Comparison of ENCODE assay signal across 9 mouse cellular contexts in the genomic region with DNA sequence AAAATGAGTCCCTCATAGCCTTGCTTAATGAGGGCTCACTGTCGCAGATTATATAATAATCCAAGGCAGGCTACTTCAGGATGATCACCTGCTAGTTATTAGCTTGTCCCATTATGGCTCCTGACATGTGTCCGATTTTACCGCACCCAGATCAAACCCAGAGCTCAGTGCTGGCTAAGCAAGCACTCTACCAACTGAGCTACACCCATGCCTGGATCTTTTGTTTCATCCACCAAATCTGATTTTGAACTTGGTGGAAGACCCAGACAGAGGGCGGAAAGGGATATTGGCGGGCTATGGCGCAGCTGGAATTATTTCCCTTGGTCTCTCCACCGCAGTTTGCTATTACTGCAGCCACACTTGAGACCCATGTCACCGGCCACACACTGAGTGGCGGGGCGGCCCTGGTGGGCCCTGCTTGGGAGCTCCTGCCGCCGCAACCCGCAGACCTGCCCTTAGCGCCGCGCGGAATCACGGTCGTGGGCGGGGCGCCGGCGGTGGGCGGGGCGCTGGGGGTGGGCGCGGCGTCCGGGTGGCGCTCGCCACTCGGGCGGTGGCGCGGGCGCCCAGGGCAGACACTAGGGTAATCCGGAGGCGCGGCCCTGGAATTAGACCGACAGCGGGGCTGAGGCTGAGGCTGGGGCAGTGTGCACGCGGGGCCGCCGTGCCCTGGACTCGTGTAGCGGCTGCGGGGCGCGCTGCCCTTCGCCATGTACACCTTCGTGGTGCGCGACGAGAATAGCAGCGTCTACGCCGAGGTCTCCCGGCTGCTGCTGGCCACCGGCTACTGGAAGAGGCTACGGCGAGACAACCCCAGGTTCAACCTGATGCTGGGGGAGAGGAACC. TPM values are rescaled to one million over a fixed set of nuclear protein-coding genes. Genes with fewer than 3 reads are reported as not detected.
DNase-seq lines count a peak whose midpoint lies in the region; ATAC-seq and TF ChIP-seq lines count a peak whose summit lies in the region.
"Had no signal": no experiment of that assay in that cellular context is flagged by ENCODE, and none has a peak within 500 bp of the region (broad histone marks: within the 10 kb centered on the region; RNA-seq: fewer than 3 reads in every experiment).

A gene (plus strand): TSS at position 506 of the 846 bp plus-strand sequence.

- no peak for TF ChIP-seq CTCF in bone marrow macrophage, adult 2 months (IDR thresholded peaks at IDR 0.05; ENCODE audit: low read depth, low read length)
- TF ChIP-seq CTCF in kidney, adult 2 months (conservative IDR thresholded peaks at IDR 0.05; ENCODE audit: insufficient read depth, insufficient read length, low read depth, low read length): no peak

- H3K9me3 ChIP-seq in embryonic facial prominence, embryonic 14.5 days (ENCODE audit: control insufficient read depth, low read length): no peaks in the 10 kb centered on the region
- H3K9me3 ChIP-seq in limb, embryonic 14.5 days (ENCODE audit: control insufficient read depth, low read length): no peaks in the 10 kb centered on the region
- H3K9me3 ChIP-seq in midbrain, embryonic 15.5 days: no peaks in the 10 kb centered on the region

- H3K9ac ChIP-seq in embryonic facial prominence, embryonic 14.5 days (ENCODE audit: low read depth, low read length): peak within 1 kb of the TSS; percentile 72
- H3K9ac ChIP-seq in limb, embryonic 14.5 days (ENCODE audit: low read depth, low read length, severe bottlenecking): peak within 1 kb of the TSS; percentile 74
- peak within 1 kb of the TSS; percentile 77 for H3K9ac ChIP-seq in midbrain, embryonic 15.5 days

- no peaks in the 10 kb centered on the region for H3K36me3 ChIP-seq in embryonic facial prominence, embryonic 14.5 days (ENCODE audit: control insufficient read depth, insufficient read depth, low read length)
- H3K36me3 ChIP-seq in kidney, adult 2 months (ENCODE audit: control insufficient read depth, insufficient read depth, low read length): no peaks in the 10 kb centered on the region
- peaks cover 11% of the 10 kb centered on the region; the same call in 1 of the 2 replicates for H3K36me3 ChIP-seq in limb, embryonic 14.5 days (ENCODE audit: control insufficient read depth, insufficient read depth, low read length)
- no peaks in the 10 kb centered on the region for H3K36me3 ChIP-seq in midbrain, embryonic 15.5 days (replicated peaks)
- H3K36me3 ChIP-seq: G1E had no signal

- peak; percentile 80 to 85 for DNase-seq in B cell, adult 2 months
- DNase-seq in embryonic facial prominence, embryonic 14.5 days (ENCODE audit: low spot score): peak; percentile 80
- peak; percentile 65 for DNase-seq in heart, adult 8-10 months (ENCODE audit: low spot score)
- peak; percentile 87 for DNase-seq in kidney, adult 2 months
- peak; percentile 59 for DNase-seq in limb, embryonic 14.5 days (ENCODE audit: low spot score)
- DNase-seq in spleen, adult 18-20 months: peak; percentile 66 to 77

- TF ChIP-seq POLR2A in bone marrow macrophage, adult 2 months (IDR thresholded peaks at IDR 0.05; ENCODE audit: borderline replicate concordance, low read depth, low read length): no peak
- TF ChIP-seq POLR2A in kidney, adult 2 months (IDR thresholded peaks at IDR 0.05; ENCODE audit: low read depth, low read length): peak; percentile 27
- TF ChIP-seq POLR2A in limb, embryonic 14.5 days (IDR thresholded peaks at IDR 0.05; ENCODE audit: borderline replicate concordance, extremely low read depth, insufficient read depth, insufficient read length): 0 out of 2 replicates have a peak, but pooled peaks have one; percentile 85

- WGBS in embryonic facial prominence, embryonic 14.5 days: under 1% methylated on average over 39 of the region's 62 CpGs
- 2% methylated on average over 62 of the region's 62 CpGs for WGBS in kidney, adult 2 months
- 1% methylated on average over 43 of the region's 62 CpGs for WGBS in limb, embryonic 14.5 days
- whole genome bisulfite sequencing in midbrain, embryonic 15.5 days: under 1% methylated on average over 62 of the region's 62 CpGs

- H3K4me2 ChIP-seq in embryonic facial prominence, embryonic 14.5 days (ENCODE audit: low read depth, low read length): peak within 1 kb of the TSS; percentile 56
- peak within 1 kb of the TSS; percentile 78 for H3K4me2 ChIP-seq in limb, embryonic 14.5 days (replicated peaks; ENCODE audit: low read depth, low read length, severe bottlenecking)
- peak within 1 kb of the TSS; percentile 79 for H3K4me2 ChIP-seq in midbrain, embryonic 15.5 days

- H3K27me3 ChIP-seq in embryonic facial prominence, embryonic 14.5 days (replicated peaks; ENCODE audit: control insufficient read depth, insufficient read depth, low read length): no peaks in the 10 kb centered on the region
- H3K27me3 ChIP-seq in kidney, adult 2 months (replicated peaks; ENCODE audit: control insufficient read depth, insufficient read depth, low read length): no peaks in the 10 kb centered on the region
- H3K27me3 ChIP-seq in limb, embryonic 14.5 days (ENCODE audit: control insufficient read depth, insufficient read depth, low read length): no peaks in the 10 kb centered on the region
- no peaks in the 10 kb centered on the region for H3K27me3 ChIP-seq in midbrain, embryonic 15.5 days (replicated peaks)

- peak within 1 kb of the TSS; percentile 85 for H3K4me3 ChIP-seq in bone marrow macrophage, adult 2 months (ENCODE audit: insufficient read depth, low read length)
- H3K4me3 ChIP-seq in embryonic facial prominence, embryonic 14.5 days (ENCODE audit: low read depth, low read length): peak within 1 kb of the TSS; percentile 89
- peak within 1 kb of the TSS; percentile 90 for H3K4me3 ChIP-seq in kidney, adult 2 months (ENCODE audit: insufficient read depth, low read depth, low read length)
- peak within 1 kb of the TSS; percentile 88 for H3K4me3 ChIP-seq in limb, embryonic 14.5 days (replicated peaks; ENCODE audit: low read length)
- H3K4me3 ChIP-seq in midbrain, embryonic 15.5 days: peak within 1 kb of the TSS; percentile 70

- no peak within 1 kb of the TSS for H3K27ac ChIP-seq in bone marrow macrophage, adult 2 months (ENCODE audit: insufficient read depth, low read depth, low read length)
- H3K27ac ChIP-seq in embryonic facial prominence, embryonic 14.5 days (replicated peaks; ENCODE audit: low read depth, low read length): peak within 1 kb of the TSS; percentile 84
- H3K27ac ChIP-seq in kidney, adult 2 months (ENCODE audit: insufficient read depth, low read depth, low read length): 0 out of 2 replicates have a peak within 1 kb of the TSS, but pooled peaks have one; percentile 8
- peak within 1 kb of the TSS; percentile 67 for H3K27ac ChIP-seq in limb, embryonic 14.5 days (replicated peaks; ENCODE audit: low read depth, low read length)
- H3K27ac ChIP-seq in midbrain, embryonic 15.5 days: peak within 1 kb of the TSS; percentile 84

- peak; percentile 96 for ATAC-seq in embryonic facial prominence, embryonic 14.5 days (ENCODE audit: low read depth)
- ATAC-seq in limb, embryonic 14.5 days (ENCODE audit: low FRiP score, low read depth): peak; percentile 91
- ATAC-seq in midbrain, embryonic 15.5 days (replicated peaks): peak; percentile 96

- H3K4me1 ChIP-seq in bone marrow macrophage, adult 2 months (ENCODE audit: control insufficient read depth, insufficient read depth, low read length): peaks cover 9% of the 10 kb centered on the region
- peaks cover 9% of the 10 kb centered on the region; the same call in 1 of the 2 replicates for H3K4me1 ChIP-seq in embryonic facial prominence, embryonic 14.5 days (ENCODE audit: control insufficient read depth, insufficient read depth, low read length)
- H3K4me1 ChIP-seq in kidney, adult 2 months (ENCODE audit: control insufficient read depth, insufficient read depth, low read length): no peaks in the 10 kb centered on the region
- peaks cover 9% of the 10 kb centered on the region for H3K4me1 ChIP-seq in limb, embryonic 14.5 days (ENCODE audit: control insufficient read depth, insufficient read depth, low read length)
- H3K4me1 ChIP-seq in midbrain, embryonic 15.5 days: peaks cover 30% of the 10 kb centered on the region

RNA-seq across cellular contexts. Expression of the gene that starts here (rescaled TPM):
- 5.9 and 7.5 TPM in 2 replicates for polyA plus RNA-seq in bone marrow macrophage, adult 2 months (2012; ENCODE audit: insufficient read depth, insufficient read length, missing spikeins)
- polyA plus RNA-seq in embryonic facial prominence, embryonic 14.5 days (2014; fragmentation: Nextera tagmentation; extraction: Ambion mirVana): 18.4 and 19.5 TPM in 2 replicates
- 10 to 100 TPM; 17.9 to 22.8 (median 21.9) TPM for total RNA-seq in heart, adult 8-10 months (2022)
- 6.3 and 6.6 TPM in 2 replicates for polyA plus RNA-seq in kidney, adult 2 months (2012; rRNA removed)
- polyA plus RNA-seq in limb, embryonic 14.5 days (2012; rRNA removed): 15.8 and 16.9 TPM in 2 replicates
- polyA plus RNA-seq in limb, embryonic 14.5 days (2014; fragmentation: Nextera tagmentation; extraction: Ambion mirVana): 20.2 and 20.4 TPM in 2 replicates
- polyA plus RNA-seq in midbrain, embryonic 15.5 days (2015; fragmentation: Nextera tagmentation; extraction: Ambion mirVana): 32.2 and 32.9 TPM in 2 replicates
- polyA plus RNA-seq: G1E had no signal
